Mouse (Mus musculus) embryonic fibroblast, embryonic 13.5 days (primary cell): ENCODE data around the gene Ehmt2. TPM values are rescaled to one million over a fixed set of nuclear protein-coding genes. Genes with fewer than 3 reads are reported as not detected.
"Not testable (repeated sequence)": the region's sequence is repeated elsewhere in the genome, so short reads cannot be mapped to it uniquely, and the experiment has no call there.

Experiments used
- H3K27ac ChIP-seq: 2 replicates; pipeline ENCODE4 v1.5.1; 2012; ENCODE audit warnings: low read length, control low read depth, inconsistent platforms; ENCODE audit not compliant: insufficient read depth
- H3K4me1 ChIP-seq: 2 replicates; pipeline ENCODE4 v1.6.1; 2011; ENCODE audit warnings: low read length; ENCODE audit not compliant: control insufficient read depth, insufficient read depth
- H3K4me3 ChIP-seq: 2 replicates; pipeline ENCODE4 v1.5.1; 2011; ENCODE audit warnings: mild to moderate bottlenecking, control low read depth, low read length; ENCODE audit not compliant: insufficient read depth
- CTCF ChIP-seq: IDR thresholded peaks from 2 replicates; pipeline ENCODE4 v1.5.1; 2011; ENCODE audit warnings: mild to moderate bottlenecking, control low read depth, low read length, moderate library complexity, borderline replicate concordance; ENCODE audit not compliant: insufficient read depth
- POLR2A ChIP-seq: IDR thresholded peaks from 2 replicates; pipeline ENCODE4 v1.6.1; 2011; ENCODE audit warnings: low read depth, mild to moderate bottlenecking, control low read depth, low read length, moderate library complexity
- polyA plus RNA-seq: library from polyadenylated mRNA; stranded (reverse); fragments of >200 nt; gene quantifications from 2 replicates; pipeline ENCODE4 v1.2.4, GENCODE M21; 2011; ENCODE audit warnings: low read depth; ENCODE audit not compliant: missing spikeins, insufficient read length

Gene Ehmt2
- polyA plus RNA-seq, 1 experiment = 94.2 TPM

- Histone ChIP-seq H3K4me3 (no peak overlapping the region), H3K27ac (no peak overlapping the region), H3K4me1 (no peaks in the 10 kb centered on the region)
- TF ChIP-seq CTCF = no peak
- TF ChIP-seq POLR2A = no peak
Observed at GRCm38 (mm10) chr17:34937960-34938505, 39.8 kb downstream of the Ehmt2 start.

GRCm38 (mm10) chr17:34941344-34942041 is 43.2 kb downstream of the Ehmt2 start:
- TF ChIP-seq CTCF = no peak
- no peak for TF ChIP-seq POLR2A

GRCm38 (mm10) chr17:34943128-34943815 is 45.0 kb downstream of the Ehmt2 start:
- no peak overlapping the region for H3K4me3 ChIP-seq
- no peak overlapping the region for H3K27ac ChIP-seq
- peaks cover 9% of the 10 kb centered on the region for H3K4me1 ChIP-seq
- TF ChIP-seq POLR2A (no peak), CTCF (no peak)

More at GRCm38 (mm10) chr17:34941344-34942041, 43.2 kb downstream of the Ehmt2 start:
- Histone ChIP-seq H3K4me1 (peaks cover 9% of the 10 kb centered on the region), H3K27ac (no peak overlapping the region), H3K4me3 (no peak overlapping the region)

GRCm38 (mm10) chr17:34944362-34944761 is 46.1 kb downstream of the Ehmt2 start:
- Histone ChIP-seq H3K4me3 (no peak overlapping the region), H3K4me1 (peaks cover 9% of the 10 kb centered on the region), H3K27ac (no peak overlapping the region)
- TF ChIP-seq CTCF (no peak), POLR2A (no peak)

- Histone ChIP-seq H3K4me3 (no peak overlapping the region), H3K27ac (no peak overlapping the region), H3K4me1 (peaks cover 9% of the 10 kb centered on the region)
- TF ChIP-seq CTCF = no peak
- no peak for TF ChIP-seq POLR2A
Observed at GRCm38 (mm10) chr17:34946486-34947140, 48.3 kb downstream of the Ehmt2 start.

GRCm38 (mm10) chr17:34947606-34948005 is 49.3 kb downstream of the Ehmt2 start:
- Histone ChIP-seq H3K4me1 (peaks cover 9% of the 10 kb centered on the region), H3K27ac (no peak overlapping the region), H3K4me3 (no peak overlapping the region)
- no peak for TF ChIP-seq CTCF
- TF ChIP-seq POLR2A = no peak

GRCm38 (mm10) chr17:34948721-34949552 is 50.7 kb downstream of the Ehmt2 start:
- H3K4me1 ChIP-seq, H3K27ac ChIP-seq, H3K4me3 ChIP-seq: not testable (repeated sequence)
- TF ChIP-seq POLR2A = peak; percentile 31

- Histone ChIP-seq H3K27ac (no peak overlapping the region), H3K4me3 (no peak overlapping the region), H3K4me1 (no peaks in the 10 kb centered on the region; the same call in 1 of the 2 replicates)
- TF ChIP-seq CTCF (no peak), POLR2A (peak; percentile 64)
Observed at GRCm38 (mm10) chr17:34949553-34949969, 51.3 kb downstream of the Ehmt2 start.
